Mouse (Mus musculus): ENCODE results near the gene Ces1a.

The Ces1a gene

DNA sequence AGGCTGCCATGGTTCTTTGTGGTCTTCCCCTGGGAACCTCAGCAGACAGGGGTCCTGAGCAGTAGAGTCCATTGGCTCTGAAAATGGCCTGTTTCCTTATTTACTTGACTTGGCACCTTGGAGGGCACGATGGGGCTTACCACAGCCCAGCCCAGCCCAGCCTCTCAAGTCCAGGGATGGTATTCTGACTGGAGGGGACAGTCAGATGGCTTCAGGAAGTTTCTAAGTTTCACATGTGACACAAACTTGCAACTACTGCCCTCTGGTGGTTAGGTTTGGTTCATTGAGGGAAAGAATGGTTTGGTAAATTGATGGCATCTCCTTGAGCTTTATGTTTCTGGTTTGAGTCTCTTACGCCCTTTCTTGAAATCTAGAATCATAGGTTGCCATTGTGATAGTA is 49.4 kb downstream of the Ces1a start:
- DNase-seq (ENCODE audit: inconsistent age in 2 of 2, low spot score in 1 of 2): peak; percentile 17 to 85

GRCm38 (mm10) chr8:92996840-92997239 is 51.2 kb downstream of the Ces1a start:
- peak; percentile 26 to 80 for DNase-seq (ENCODE audit: inconsistent age in 2 of 2, low spot score in 1 of 2)

DNA sequence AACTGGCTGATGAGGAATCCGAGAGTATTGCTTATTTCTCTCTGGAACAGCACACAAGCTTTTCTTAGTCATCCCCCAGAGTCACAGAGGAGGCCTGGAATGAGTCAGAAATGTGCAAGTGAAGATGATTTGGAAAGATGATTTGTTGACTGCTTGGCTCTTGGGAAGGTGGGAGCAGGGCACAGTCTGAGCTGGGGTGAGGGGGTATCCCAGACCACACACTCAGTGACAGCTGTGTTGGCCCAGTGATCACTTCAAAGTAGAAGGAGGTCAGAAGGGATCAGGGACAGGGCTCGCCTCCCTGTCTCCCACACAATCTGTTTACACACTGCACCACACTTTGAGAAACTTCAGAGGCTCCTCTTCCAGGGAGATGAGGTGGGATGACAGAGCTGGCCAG is 63.6 kb downstream of the Ces1a start:
- DNase-seq (ENCODE audit: inconsistent age in 2 of 2, low spot score in 1 of 2): peak in 1 of 2 experiments; percentile 44

DNA sequence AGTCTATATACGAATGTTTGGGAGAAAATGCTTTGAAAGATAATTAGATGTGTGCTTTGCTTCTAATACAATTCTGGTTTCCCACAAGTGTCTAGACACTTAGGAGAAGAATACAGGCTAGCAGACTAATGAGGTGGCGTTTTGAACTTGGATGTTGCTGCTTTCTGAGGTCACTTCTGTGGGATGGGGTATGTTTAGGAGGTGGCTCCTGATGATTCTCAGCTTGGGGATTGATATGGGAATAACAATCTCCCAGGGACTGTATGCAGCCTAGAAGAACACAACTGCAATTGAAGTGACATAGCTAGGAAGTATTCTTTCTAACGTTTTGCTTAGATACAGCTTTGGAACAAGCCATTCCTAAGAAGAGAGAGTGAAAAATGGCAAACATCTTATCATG is 65.5 kb downstream of the Ces1a start:
- DNase-seq (ENCODE audit: inconsistent age in 2 of 2, low spot score in 1 of 2): no peak

- no peak for DNase-seq (ENCODE audit: inconsistent age in 2 of 2, low spot score in 1 of 2)
Observed at GRCm38 (mm10) chr8:92976656-92977055, 71.3 kb downstream of the Ces1a start.

DNA sequence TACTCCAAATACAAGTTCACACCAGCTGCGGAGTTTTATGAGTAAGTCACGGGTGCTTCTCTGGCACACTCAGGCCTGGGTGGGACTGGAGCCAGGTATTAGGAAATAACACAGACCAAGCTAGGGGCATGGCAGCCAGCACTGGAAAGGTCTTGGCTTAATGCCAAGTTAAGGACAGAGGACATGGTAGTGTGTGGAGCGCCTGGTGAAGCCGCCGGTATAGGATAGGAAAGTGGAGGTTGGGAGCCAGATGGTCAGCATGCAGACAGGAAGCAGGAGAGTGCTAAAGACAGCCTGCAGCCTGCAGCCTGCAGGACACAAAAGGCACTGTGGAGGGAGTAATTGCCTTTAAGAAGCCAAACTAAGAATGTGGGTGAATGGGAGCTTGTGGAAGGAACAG is 75.0 kb downstream of the Ces1a start:
- DNase-seq (ENCODE audit: inconsistent age in 2 of 2, low spot score in 1 of 2): peak; percentile 70 to 94
